Mouse (Mus musculus) mesoderm, embryonic 11.5 days (tissue): ENCODE data around the gene Unc13d.
"Not testable (repeated sequence)": the region's sequence is repeated elsewhere in the genome, so short reads cannot be mapped to it uniquely, and the experiment has no call there.

Source experiments
- DNase-seq: peaks from one replicate; pipeline ENCODE4 v3.0.0-alpha.2; 2012; ENCODE audit warnings: low read depth, low spot score

Gene Unc13d

DNA sequence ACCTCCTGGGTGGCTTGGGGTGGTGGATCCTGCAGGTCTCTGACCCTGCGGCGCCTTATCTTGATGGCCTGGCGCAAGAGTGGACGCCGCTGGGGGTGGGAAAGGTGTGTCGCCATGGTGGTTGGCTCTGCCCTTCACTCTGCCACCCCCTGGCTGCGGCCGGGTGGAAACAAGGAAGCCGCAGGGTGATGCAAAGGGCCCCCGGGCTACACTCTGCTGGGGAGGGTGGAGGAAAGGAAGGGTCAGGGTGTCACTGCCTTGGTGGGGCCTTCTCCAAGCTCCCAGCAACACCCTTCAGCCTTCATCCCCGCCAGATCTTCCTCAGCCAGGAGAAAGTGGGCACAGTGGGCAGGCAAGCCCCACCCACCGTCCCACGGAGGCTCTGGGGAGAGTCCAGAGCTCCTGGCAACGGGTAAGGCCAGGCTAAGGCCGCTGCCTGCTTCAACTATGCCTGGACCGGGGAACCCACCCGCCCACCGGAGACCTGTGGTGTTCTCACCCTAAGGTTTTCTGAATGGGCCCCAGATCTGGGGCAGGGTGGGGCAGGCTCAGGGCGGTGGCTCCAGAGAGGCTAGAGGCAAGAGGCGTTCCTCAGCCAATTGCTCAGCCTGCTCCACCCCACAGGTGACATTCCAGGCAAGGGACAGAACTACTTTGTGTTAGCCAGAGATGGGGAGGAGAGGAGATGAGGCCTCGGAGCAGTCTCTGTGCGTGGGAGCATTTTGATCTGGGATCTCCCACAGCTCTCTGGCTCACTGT is at the start of gene Unc13d:
Gene Unc13d (minus strand): TSS at position 516 of the 759 bp plus-strand sequence.
- DNase-seq, result no peak

DNA sequence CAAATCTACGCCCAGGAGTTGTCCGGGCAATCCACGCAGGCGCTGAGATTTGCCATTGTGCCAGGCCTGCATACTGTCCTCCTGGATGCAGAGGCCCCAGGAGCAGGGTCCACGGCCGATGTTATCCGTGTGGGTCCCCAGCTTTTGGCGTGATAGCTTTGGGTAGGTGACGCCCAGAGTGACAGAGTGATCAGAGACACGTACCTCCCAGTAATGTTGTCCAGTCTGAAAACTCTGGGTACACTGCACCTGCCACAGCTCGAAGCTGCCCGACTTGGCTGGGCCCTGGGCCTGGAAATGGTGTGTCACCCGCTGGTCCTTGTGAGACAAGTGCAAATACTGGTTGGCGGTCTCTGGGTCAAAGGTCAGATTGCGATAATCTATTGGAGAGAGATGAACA is 48.5 kb upstream of the Unc13d start:
- no peak for DNase-seq

DNA sequence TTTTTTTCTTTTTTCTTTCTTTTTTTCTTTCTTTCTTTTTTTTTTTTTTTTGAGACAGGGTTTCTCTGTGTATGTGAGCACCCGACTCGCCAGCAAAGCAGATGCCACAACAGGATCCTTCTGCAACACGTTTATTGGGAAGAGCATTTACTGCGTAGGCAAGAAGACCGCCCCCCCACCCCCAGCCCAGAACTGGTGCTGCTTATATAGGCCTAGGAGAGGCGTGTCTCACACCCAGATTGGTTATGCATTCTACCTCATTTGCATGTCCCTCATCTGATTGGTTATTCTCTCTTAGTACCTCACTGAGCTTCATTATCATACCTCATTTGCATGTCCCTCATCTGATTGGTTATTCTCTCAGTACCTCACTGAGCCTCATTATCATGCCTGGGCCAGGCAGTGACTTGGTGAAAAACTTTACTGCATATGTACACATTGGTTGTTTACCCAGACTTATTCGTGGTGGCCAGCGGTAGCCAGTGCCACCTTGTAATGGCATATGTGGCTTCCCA is 44.0 kb upstream of the Unc13d start:
- not testable (repeated sequence) for DNase-seq

DNA sequence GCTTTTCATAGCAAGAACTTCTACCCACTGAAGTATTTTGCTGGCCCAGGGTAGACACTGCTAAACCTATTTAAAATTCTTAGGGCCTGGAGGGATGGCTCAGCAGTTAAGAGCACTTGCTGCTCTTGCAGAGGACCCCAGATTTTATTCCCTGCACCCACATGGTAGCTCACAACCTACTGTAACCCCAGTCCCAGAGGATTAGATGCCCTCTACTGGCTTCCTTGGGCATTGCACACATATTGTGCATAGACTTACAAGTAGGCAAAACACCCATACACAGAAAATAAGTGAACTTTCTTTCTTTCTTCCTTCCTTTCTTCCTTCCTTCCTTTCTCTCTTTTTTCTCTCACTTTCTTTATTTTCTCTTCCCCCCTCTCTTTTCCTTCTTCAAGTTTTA is 40.1 kb upstream of the Unc13d start:
- DNase-seq, result no peak

DNA sequence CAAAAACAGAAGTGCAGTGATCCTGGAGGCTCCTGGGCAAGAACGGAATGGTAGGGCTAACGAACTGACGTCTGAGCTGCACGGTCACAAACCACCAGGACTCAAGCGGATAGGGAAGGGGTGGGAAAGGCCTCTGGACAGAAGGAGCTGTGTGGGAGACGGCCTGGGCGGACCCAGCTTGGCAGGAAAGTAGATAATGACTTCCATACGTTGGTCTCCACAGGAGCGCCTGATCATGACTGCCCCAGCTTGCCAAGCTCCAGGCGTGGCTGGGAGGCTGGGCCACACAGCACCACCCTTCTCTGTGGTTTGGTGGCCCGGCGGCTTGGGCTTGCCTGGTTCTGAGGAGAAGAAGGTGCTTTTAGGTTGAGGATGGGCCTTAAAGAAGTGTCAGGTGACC is 39.5 kb upstream of the Unc13d start:
- DNase-seq, result no peak

DNA sequence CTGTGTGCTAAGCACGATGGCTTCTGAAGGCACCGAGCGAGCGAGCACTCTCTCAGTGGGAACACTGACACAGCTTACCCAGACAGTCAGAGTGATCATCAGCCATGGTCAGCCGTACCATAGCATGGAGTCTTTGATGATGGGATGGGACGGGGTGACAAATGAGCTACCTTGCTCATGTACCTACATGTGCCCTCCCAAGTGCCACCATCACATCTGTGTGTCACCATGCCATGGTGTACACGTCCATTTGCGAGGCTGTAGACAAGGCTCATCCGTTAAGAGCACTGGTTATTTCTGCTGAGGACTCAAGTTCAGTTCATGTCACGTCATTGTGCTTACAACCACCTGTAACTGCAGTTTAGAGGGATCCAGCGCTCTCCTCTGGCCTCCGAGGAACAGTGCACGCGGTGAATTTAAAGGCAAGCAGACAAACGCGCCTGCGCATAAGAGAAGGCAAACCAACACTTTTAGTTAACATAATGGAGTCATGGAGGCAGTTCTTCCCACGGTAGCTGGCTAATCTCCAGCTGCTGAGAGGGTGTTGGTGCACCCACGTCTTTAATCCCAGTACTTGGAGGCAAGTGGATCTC is 33.9 kb upstream of the Unc13d start:
- DNase-seq, result no peak

DNA sequence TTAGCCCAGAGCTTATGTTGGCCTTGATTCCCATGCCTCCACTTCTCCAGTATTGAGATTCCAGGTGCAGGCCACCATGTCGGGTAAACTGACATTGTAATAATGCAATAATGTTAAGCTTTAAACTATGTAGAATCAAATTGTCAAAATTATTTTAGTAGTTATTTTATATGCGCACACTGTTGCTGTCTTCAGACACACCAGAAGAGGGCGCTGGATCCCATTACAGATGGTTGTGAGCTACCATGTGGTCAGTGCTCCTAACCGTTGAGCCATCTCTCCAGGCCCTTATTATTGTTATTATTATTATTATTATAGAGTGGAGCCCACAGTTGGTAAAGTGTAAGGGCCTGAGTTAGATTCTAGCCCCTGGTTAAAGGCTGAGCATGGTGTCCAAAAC is 33.3 kb upstream of the Unc13d start:
- DNase-seq, result no peak

DNA sequence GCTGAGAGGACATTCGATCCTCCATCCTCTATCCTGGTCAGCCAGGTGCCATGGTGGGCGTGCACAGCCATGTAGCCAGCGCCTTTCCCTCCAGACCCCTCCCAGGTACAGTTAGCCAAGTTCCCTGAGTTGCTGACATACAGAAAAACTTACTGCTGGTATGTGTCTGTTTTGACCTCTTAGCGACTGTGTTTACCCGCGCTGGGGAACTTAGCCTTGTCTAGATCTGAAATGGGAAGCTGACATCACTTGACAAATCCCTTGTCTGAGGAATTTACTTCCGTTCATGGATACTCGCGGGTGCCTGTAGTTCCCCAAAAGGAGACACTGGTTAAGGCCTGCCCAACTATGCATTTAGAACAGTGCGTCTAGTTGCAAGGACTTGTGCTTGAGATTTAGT is 32.8 kb upstream of the Unc13d start:
- no peak for DNase-seq

DNA sequence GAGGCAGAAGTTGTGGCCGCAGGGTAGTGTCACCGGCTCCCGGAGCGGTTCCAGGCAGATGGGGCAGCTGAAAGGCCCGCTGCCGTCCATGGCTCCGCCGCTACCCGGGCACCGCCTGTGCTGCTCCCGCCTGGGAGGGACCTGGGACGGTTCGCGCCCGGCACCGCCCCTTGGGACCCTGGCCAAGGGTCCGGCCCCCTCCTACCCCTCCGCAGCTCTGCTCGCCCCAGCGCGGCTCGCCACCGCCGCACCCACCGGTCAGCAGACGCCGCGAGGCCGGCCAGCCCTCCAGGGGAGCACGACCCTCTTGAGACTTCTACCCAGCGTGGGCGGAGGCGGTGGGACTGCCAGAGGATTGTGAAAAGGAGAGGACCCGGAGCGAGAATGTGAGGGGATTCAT is 32.4 kb upstream of the Unc13d start:
- DNase-seq, result no peak

DNA sequence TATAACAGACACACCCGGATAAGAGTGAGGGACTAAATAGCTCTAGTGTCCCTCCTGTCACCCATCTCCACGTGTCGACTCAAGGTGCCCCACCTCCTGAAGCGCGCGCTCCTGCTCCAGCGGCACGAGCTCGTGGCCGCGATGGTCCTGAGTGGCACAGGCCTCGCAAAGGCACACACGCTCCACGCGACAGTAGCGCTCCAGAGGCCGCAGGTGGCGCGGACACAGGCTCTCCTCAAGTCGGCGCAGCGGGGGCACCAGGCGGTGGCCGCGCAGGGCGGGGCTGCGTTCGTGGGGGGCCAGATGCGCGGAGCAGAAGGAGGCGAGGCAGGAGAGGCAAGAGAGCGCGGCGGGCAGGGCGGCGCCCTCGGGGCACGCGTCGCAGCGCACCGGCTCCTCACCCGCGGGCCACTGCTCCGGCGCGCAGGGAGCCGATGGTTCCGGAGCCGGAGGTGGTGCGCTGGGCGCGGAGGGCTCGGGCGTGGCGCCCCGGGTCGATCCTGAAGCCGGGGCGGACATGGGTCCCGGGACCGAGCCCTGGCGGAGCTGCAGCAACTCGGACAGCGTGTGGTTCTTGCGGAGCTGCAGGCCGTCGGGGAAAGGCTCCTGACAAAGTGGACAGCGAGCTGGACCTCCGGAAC is 31.8 kb upstream of the Unc13d start:
- no peak for DNase-seq

DNA sequence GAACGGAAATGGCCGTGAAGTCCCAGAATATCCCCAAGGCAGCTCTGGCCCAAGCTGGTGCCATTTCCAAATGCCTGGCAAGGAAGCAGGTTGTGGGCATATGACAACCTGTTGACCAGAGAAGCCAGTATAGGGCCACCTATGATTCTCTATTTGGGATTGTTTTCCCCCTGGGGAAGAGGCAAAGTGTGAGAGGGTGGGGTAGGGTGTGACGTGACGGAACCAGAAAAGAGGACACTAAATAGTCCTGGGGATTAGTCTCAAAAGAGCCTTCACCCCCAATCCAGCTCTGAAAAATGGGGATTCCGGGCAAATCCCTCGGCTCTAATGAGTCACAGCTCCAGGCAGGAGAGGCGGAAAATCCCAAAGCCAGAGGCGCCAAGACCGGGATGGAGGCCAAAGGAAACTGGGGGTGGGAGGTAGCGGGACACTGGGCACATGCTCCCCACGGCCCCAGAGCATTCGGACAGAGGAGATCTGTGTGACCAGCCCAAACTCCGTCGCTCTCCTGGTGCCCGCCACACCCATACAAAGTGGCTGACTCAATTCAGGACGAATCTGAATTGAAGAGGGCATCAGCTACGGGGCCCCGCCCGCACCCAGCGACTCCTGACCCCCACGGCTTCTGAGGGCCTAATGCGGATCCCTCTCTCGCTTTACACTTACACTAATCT is 30.8 kb upstream of the Unc13d start:
- DNase-seq, result no peak

DNA sequence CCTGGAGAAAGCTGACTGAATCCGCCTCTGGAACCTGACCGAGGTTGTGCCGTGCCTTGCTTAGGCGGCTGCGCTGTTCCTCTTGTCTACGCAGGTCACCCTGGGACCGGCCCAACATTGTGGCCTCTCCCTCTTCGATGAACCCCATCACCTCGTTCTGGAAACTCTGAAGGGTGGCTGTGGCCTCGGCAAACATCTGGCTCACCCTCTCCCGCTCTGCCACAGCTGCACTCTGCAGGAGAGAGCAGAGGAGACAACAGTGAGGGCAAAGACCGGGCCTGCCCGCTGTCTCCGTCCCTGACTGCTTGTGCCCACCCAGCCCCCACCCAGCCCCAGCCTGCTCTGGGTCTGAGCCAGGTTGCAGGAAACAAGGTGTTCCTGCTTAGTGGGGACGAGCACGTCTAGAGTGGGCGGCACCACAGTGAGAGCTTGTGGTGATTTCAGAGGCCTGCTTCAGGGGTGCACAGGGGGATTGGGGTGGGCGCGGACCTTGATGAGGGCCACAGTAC is 30.1 kb upstream of the Unc13d start:
- DNase-seq, result no peak

DNA sequence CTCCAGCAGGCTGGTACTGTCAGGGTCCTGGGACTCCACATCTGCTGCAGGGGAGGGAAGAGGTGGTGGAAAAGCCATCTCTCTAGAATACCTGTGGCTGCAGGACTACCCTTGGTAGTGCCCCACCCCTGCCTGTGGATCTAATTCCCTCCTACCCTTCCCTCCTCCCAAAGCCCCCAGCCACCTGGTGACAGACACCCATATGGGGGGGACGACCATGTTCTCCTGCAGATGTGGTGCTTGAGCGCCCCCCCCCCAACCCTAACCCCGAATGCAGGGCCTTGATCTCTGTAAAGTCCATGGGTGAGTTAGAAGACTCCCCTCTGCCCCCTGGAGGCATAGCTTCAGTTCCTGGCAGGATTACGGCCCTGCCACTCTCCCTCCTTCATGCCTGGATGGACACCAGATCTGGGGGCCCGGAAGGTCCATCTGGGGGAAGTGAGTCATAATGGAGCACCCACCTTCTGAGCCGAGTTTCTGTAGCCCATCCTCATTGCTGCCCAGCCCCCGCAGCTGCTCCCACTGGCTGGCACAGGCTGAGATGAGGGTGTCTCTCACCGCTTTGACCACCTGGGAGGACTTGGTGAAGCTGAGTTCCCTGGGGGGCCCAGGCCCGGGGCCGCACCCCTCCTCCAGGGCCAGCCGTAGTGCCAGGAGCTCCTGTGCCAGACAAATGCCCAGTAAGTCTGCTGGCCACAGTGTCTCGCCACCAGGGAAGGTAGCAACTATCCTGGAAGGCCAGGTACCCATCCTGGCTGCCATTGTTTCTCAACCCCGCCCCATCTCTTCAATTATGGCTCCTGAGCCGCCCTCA is 29.4 kb upstream of the Unc13d start:
- DNase-seq, result no peak

DNA sequence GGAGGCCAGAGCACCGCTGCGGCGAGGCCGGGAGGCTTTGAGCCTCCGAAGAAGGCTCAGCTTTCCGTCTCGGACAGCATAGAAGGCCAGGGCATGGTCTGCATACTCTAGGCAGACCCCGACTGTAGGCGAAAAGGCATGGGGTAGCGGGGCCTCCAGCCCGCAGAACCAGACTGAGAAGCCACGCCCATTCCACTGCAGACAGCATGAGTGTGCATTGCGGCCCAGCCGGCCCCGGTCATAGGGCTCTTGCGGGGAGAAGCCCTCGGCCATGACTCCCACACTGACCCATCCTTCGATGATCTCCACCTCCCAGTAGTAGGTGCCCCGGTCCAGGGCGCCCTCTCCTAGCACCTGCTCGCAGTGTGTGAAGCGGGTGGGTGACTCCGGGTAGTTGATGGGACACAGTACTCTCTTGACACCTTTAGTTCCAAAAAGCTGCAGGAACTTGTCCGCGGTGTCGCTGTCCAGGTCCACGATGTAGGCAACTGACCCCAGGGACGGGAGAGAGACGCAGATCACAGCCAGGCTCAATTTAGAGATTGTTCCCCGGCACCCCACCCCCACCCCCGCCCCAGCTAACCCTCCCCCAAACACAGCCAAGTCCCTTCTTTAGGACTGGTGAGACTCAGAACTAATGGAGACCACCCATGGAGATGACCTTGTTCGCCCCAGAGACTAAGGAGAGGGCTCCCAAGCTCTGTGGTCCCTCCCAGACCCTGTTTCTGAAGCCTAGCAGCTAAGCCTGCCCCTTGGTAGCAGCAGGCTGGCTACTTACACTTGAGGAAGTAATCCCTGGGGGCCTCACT is 28.6 kb upstream of the Unc13d start:
- no peak for DNase-seq

DNA sequence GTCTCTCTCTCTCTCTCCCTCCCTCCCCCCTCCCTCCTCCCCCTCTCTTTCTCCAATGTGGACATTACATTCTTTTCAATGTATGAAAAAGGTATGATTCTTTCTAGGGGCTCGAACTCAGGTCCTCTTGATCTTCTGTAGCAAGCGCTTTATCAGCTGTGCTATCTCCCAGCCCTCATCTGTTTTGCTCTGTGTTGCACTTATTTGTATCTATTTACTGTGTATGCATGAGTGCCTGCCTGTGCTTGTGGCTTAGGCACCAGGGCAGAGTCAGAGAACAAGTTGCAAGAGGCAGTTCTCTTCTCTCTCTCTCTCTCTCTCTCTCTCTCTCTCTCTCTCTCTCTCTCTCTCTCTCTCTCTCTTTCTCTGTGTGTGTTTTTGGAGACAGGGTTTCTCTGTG is 27.3 kb upstream of the Unc13d start:
- no peak for DNase-seq

DNA sequence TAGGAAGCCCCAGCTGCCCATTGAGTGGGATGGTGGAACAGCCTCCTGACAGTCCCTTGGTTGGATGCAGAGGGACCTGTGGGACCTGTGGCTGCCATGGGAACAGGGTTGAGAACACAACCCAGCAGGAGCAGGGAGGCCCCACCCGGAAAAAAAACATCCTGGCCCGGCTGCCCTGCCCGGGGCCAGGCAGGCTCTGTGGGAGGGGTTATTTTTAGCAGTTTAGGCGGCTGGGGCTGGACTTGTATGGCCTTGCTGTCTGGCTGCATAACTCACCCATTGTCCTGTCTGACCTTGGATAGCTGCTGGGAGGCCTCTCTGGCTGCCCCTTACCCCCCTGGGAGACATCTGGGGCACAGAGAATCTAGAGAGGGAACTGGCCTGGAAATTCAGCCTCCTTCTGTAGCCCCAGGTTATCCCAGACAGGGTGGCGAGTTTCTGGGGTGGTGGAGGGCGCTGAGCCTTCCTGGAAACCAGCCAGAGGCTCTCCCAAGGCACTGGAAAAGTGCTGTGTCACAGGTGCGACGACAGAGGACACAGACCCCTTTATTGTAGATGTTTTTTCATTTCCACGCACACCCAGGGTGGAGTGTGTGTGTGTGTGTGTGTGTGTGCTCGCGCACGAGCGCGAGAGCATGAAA is 26.4 kb upstream of the Unc13d start:
- DNase-seq, result peak; percentile 74

DNA sequence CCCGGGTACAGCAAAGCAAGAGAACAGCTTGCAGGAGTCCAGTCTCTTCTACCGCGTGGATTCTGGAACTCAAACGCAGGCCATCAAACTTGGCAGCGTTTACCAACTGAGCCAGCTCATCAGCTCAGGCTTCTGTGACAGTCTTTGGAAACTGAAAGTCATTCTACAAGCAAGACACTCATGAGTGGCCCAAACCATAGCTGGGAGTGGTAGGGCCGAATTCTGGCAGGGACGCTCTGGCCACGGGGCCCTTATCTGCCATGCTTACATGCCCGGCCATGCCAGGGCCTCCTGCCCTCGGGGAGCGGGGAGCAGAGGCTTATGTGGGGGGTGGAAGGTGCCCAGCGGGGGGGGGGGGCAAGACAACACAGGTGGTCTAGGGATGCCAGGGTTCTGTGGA is 25.8 kb upstream of the Unc13d start:
- DNase-seq, result no peak

DNA sequence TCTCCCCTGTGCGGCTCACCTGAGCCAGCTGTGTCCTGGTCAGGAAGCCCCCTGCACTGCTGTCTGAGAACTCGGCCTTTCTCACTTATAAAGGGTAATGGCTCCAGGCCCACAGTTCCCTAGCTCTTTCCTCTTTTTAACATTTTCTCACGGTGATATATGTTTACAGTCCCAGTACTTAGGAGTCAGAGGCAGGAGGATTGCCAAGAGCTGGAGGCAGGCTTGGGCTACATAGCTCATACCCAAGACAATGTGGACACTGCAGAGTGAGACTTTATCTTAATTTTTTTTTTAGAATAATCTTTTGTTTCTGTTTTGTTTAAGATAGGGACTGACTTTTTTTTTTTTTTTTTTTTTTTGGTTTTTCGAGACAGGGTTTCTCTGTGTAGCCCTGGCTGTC is 24.7 kb upstream of the Unc13d start:
- DNase-seq, result no peak

DNA sequence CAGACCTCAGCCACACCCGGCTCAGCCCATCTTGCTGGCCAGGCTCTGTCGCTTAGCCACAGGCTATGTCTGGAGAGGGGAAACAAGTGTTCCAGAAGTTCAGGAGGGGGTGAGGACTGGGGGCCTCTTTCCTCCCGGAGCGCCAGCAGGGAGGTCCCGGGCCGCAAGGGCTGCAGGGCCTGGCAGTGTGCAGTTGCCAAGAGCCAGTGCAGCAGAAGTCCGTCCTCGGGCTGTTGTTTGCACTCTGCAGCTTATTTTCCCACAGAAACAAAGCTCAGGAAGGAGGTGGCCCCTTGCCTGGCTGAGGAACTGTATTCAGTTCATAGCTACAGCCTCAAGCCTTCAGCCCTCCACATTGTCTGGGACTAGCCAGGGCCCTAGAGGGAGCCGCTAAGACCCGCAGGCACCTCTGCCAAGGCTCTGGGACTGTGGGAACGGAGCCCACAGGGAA is 24.2 kb upstream of the Unc13d start:
- no peak for DNase-seq

DNA sequence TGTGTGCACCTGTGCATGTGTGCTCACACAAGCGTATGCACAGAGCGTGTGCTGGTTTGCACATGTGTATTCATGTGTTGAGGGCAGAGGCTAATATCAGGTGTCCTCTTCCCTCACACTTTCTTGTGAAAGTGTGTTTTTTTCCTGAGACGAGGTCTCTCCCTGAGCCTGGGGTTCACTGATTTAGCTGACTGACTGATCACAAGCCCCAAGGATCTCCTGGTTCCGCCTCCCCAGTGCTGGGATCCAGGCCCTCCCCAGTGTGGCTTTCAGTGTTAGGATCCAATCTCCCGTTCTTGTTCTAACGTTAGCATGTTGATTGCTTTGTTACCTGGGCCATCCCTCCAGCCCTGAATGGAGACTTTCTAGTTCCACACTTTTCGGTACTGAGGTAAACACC is 23.1 kb upstream of the Unc13d start:
- DNase-seq, result no peak
